Mouse (Mus musculus) midbrain, embryonic 12.5 days (tissue): Measurements from ENCODE around the gene Gm44511. TPM values are rescaled to one million over a fixed set of nuclear protein-coding genes. Genes with fewer than 3 reads are reported as not detected.
"Not testable (repeated sequence)": the region's sequence is repeated elsewhere in the genome, so short reads cannot be mapped to it uniquely, and the experiment has no call there.

Experiments
- ATAC-seq: fragments of 200-750 bp; cut with Nextera tagmentation; 2 replicates; pipeline ENCODE4 v1.8.0; 2017; ENCODE audit warnings: low read depth, moderate TSS enrichment, moderate library complexity; ENCODE audit not compliant: low FRiP score
- H3K27ac ChIP-seq: fragments of 300-500 bp; sonication (generic); replicated peaks from 2 replicates; pipeline ENCODE4 v1.5.1; 2016; ENCODE audit warnings: mild to moderate bottlenecking
- H3K27me3 ChIP-seq: fragments of 300-500 bp; sonication (generic); 2 replicates; pipeline ENCODE4 v1.6.1; 2016; ENCODE audit warnings: mild to moderate bottlenecking
- H3K36me3 ChIP-seq: fragments of 300-500 bp; sonication (generic); 2 replicates; pipeline ENCODE4 v1.6.1; 2016
- H3K4me1 ChIP-seq: fragments of 300-500 bp; sonication (generic); 2 replicates; pipeline ENCODE4 v1.6.1; 2016
- H3K4me2 ChIP-seq: fragments of 300-500 bp; sonication (generic); replicated peaks from 2 replicates; pipeline ENCODE4 v1.6.1; 2016; ENCODE audit warnings: mild to moderate bottlenecking, moderate library complexity
- H3K4me3 ChIP-seq: fragments of 300-500 bp; sonication (generic); 2 replicates; pipeline ENCODE4 v1.5.1; 2016; ENCODE audit warnings: mild to moderate bottlenecking
- H3K9ac ChIP-seq: fragments of 300-500 bp; sonication (generic); replicated peaks from 2 replicates; pipeline ENCODE4 v1.6.1; 2016; ENCODE audit warnings: mild to moderate bottlenecking, moderate library complexity
- H3K9me3 ChIP-seq: fragments of 300-500 bp; sonication (generic); 2 replicates; pipeline ENCODE4 v1.6.1; 2016; ENCODE audit warnings: mild to moderate bottlenecking
- WGBS: fragments of 180-500 bp; shearing (Covaris S2); methylation state at CpG from one replicate; pipeline ENCODE4 v1.1.7; 2016; 5-methylcytosine and 5-hydroxymethylcytosine counted together
- polyA plus RNA-seq: library from polyadenylated mRNA; unstranded; fragments of >200 nt; fragmentation: Nextera tagmentation; extraction: Ambion mirVana; gene quantifications from 2 replicates; pipeline ENCODE4 v1.2.1, GENCODE M21; 2016

Gm44511 gene
- polyA plus RNA-seq, 1 experiment from 2014 or later, result not detected

DNA sequence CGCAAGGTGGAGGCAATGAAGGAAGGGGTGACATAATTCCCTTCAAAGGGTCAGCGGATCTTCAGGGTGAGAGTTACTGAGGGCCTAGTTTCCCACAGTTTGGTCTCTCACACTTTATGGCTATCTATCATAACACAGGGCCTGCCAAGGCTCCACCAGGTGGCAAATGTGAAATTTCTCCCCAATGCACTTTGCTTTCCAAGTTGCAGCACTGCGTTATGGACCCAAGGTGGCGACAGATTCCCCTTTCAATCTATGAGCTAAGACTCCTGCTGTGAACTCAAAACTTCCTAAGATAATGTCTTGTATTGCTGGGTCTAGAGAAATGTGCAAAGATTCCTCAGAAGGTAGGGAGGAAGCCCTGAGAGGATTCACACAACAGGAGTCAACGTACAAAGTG is 17.6 kb downstream of the Gm44511 start:
- Histone ChIP-seq H3K36me3 (no peaks in the 10 kb centered on the region), H3K4me3 (no peak overlapping the region), H3K9me3 (no peaks in the 10 kb centered on the region), H3K27ac (no peak overlapping the region), H3K9ac (no peak overlapping the region), H3K27me3 (no peaks in the 10 kb centered on the region), H3K4me1 (no peaks in the 10 kb centered on the region), H3K4me2 (no peak overlapping the region)
- no peak for ATAC-seq
- WGBS, result 90% methylated on average over 5 of the region's 5 CpGs

DNA sequence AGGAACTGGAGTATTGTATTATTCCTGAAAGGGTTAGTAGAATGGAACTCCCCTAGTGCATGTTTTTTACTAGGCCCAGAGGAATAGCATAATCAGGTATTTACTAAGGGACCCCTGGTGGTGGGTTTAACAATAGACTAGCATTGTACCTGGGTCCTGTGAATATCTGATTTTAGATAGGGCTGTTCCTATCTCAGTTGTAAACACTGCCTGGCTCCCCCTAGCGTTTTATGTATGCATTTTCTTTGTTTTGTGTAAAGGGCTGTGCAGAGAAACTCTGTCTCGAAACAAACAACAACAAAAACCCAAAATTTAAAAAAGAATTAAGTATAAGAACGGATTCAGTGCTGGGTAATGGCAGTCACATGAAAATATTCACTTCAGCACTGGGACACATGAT is 19.1 kb downstream of the Gm44511 start:
- no peak for ATAC-seq
- no peak overlapping the region for H3K27ac ChIP-seq
- WGBS, result 73% methylated on average over 3 of the region's 3 CpGs

DNA sequence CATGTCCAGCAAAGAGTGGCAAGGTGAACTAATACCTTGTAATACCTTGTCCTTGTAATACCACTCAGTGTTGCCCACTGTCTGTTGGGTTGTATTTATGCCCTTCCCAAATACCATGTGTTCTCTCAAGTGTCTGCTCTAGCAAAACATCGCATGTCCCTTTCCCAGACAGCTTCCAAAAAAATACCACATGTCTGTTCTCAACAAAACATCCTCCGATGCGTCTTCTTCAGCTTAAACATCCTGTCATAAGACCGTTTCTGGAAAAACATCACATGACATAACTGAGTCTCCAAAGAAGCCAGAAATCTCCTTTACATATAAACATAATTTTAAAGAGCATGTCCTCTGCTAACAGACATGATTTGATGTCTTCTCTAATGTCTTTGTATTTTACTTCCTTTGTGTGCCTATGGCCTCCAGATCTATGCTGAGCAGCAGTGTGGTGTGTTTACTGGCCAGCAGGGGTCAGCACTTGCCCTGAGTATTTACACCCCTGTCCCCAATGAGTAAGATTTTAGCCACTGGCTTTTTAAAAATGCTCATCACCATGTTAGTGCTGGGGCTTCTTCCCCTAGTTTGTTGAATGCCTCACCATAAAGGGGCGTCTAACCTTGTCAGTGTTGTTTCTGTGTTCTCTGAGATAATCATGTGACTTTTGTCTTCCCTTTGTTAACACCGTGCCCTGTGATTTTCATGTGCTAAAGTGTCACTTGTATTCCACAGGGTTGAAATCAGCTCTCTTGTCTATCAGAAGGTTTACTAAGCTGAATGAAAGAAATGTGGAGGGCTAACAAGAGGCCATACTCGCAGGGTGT is 21.1 kb downstream of the Gm44511 start:
- 65% methylated on average over 7 of the region's 7 CpGs for WGBS
- not testable (repeated sequence) for H3K4me1 ChIP-seq, H3K9me3 ChIP-seq, H3K9ac ChIP-seq, H3K4me3 ChIP-seq, H3K27me3 ChIP-seq, H3K36me3 ChIP-seq, H3K4me2 ChIP-seq
- peak overlapping the region; percentile 36; the same call in 1 of the 2 replicates for H3K27ac ChIP-seq
- ATAC-seq, result peak; percentile 28

More for the DNA sequence above, 19.1 kb downstream of the Gm44511 start:
- Histone ChIP-seq H3K4me1 (0 out of 2 replicates have a peak, but pooled peaks cover 3% of the 10 kb centered on the region), H3K9ac (no peak overlapping the region), H3K9me3 (no peaks in the 10 kb centered on the region), H3K4me2 (no peak overlapping the region), H3K27me3 (no peaks in the 10 kb centered on the region), H3K36me3 (no peaks in the 10 kb centered on the region), H3K4me3 (no peak overlapping the region)

DNA sequence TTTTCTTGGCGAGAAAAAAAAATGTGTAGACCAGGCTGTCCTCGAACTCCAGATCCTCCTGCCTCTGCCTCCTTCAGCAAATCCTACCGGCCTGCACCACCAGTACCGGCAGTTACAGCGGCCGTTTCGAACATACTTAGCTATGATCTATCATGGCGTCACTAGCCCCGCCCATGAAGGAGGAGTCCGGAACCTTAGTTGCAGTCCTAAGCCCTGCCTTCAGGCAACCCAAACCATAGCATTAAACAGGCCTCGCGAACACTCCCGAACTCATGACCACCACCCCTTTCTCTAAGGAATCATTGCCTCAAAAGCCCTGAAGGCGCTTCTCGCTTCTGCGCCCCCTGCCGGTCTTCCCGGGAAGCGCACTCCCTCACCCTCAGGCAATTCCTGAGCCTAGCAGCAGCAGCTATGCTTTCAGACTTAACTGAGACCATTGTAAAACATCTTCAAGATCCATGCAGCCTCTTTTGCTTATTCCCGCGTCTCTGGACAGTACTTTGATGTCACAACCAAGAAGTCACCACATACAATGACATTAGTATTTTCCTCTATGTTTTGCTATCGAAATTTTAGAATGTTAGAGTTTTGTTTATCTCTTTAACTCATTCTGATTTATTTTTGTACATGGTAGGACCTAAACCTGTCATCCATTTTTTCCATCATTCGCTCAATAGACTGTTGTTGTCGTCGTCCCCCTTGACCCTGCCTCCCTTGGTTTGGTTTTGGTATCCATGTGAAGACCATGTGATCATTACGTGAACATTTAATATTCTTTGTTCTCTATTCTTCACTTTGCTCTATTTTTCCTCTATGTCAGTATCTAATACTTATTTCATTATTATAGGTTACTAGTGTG is 22.9 kb downstream of the Gm44511 start:
- peak overlapping the region; percentile 48 for H3K4me3 ChIP-seq
- no peaks in the 10 kb centered on the region for H3K36me3 ChIP-seq
- H3K9me3 ChIP-seq, result no peaks in the 10 kb centered on the region
- H3K4me1 ChIP-seq, result peaks cover 5% of the 10 kb centered on the region
- H3K9ac ChIP-seq, result no peak overlapping the region; the same call in 1 of the 2 replicates
- H3K27me3 ChIP-seq, result no peaks in the 10 kb centered on the region
- 6% methylated on average over 26 of the region's 26 CpGs for WGBS
- H3K27ac ChIP-seq, result peak overlapping the region; percentile 75; the same call in 1 of the 2 replicates
- ATAC-seq, result peak; percentile 93
- H3K4me2 ChIP-seq, result peak overlapping the region; percentile 55

DNA sequence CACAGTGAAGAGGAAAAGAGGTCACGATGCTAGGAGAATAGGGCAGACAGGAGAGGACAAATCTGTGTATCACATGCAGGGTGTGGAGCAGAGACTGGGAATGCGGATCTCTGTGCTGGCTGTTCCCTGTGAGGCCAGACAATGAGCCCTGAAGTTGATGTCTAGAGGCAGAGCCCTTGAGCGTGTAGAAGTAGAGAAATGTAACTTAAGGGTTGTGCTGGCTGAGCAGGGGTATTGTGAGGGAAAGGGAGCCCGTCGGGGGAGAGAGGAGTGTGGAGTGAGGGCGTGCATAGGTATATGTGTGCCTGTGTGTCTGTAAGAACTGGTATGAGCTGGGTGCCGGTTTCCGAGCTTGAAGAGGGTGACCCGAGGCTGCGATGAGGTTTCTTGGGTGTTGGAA is 23.6 kb downstream of the Gm44511 start:
- WGBS, result 6% methylated on average over 10 of the region's 10 CpGs
- H3K4me3 ChIP-seq, result peak overlapping the region; percentile 48
- peak; percentile 48 for ATAC-seq

DNA sequence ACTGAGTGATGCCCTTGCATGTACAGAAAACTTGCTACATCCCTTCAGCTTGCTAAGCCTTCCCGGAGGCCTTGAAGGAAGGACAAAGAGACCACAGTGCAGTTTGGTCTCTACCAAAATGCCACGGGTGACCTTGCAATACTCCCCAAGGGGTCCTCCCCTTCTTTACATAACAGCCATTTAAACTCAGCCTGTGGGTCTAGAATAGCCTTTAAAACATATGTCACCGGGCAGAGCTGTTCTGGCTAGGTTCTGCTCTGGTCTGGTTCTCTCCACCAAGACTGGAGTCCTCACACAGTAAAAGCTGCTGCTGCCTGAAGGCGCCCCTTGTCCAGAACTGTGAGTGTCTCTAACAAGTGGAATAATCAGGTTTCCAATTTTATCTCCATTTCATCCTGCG is 25.4 kb downstream of the Gm44511 start:
- WGBS, result 88% methylated on average over 5 of the region's 5 CpGs
- H3K9ac ChIP-seq, result not testable (repeated sequence)

More for the DNA sequence above, 23.6 kb downstream of the Gm44511 start:
- peaks cover 11% of the 10 kb centered on the region for H3K4me1 ChIP-seq
- H3K27ac ChIP-seq, result peak overlapping the region; percentile 75
- H3K36me3 ChIP-seq, result no peaks in the 10 kb centered on the region
- peak overlapping the region; percentile 55 for H3K4me2 ChIP-seq
- no peaks in the 10 kb centered on the region for H3K9me3 ChIP-seq
- H3K27me3 ChIP-seq, result no peaks in the 10 kb centered on the region
- peak overlapping the region; percentile 54; the same call in 1 of the 2 replicates for H3K9ac ChIP-seq

DNA sequence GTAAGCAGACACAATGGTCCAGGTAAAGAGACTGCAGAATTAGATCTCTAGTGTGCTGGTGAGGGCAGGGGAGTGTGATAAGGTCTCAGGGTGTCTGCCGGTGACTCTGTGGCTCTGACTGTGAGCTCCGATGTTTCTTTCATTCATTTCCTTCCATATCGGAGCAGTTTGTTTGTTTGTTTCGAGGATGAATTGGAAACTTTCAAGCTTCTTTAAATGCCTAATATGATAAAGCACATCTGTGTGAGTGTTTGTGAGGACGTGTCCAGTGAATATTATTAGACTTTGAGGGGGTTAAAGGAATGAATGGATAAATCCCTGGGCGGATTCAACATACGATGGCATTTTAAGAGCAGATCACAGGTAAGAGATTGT is 26.2 kb downstream of the Gm44511 start:
- H3K9me3 ChIP-seq, result no peaks in the 10 kb centered on the region
- WGBS, result 28% methylated on average over 7 of the region's 7 CpGs
- peaks cover 12% of the 10 kb centered on the region for H3K4me1 ChIP-seq
- H3K27ac ChIP-seq, result peak overlapping the region; percentile 60
- peak overlapping the region; percentile 61 for H3K4me3 ChIP-seq
- H3K36me3 ChIP-seq, result no peaks in the 10 kb centered on the region
- peak overlapping the region; percentile 56 for H3K4me2 ChIP-seq
- H3K9ac ChIP-seq, result peak overlapping the region; percentile 41
- no peak for ATAC-seq
- H3K27me3 ChIP-seq, result no peaks in the 10 kb centered on the region

More for the DNA sequence above, 25.4 kb downstream of the Gm44511 start:
- H3K27ac ChIP-seq, H3K36me3 ChIP-seq, H3K9me3 ChIP-seq, H3K27me3 ChIP-seq, H3K4me3 ChIP-seq, ATAC-seq, H3K4me2 ChIP-seq: not testable (repeated sequence)
- peaks cover 12% of the 10 kb centered on the region for H3K4me1 ChIP-seq

DNA sequence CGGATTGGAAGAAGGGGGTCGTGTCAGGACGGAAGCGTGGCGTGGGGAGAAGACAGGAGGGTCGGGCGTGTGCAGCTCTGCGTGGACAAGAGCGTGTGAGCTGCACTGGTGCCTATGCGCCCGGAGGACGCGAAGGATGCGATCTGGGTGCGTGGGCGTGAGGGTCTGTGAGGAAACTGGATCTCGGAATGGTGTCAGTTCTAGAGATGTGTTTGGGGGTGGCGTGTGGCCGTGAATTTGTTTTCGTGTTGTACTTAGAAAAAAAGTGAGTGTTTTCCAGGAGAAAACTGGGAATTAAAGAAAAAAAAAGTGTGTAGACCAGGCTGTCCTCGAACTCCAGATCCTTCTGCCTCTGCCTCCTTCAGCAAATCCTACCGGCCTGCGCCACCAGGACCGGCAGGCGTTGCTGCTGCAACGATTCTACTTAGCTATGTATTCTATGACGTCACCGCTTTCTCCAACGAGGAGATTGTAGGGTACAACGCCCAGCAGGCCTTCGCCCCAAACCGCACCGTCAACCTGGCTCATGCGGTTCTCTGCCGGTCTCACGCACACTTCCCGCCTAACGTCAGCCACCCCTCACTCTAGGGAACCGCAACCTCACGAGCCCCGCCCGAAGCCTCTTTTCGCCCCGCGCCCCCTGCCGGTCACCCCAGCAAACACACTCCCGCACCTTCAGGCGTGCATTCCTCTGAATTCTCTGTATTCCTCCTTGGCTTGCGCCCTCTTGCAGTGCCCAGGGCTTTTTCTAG is 26.8 kb downstream of the Gm44511 start:
- WGBS, result under 1% methylated on average over 49 of the region's 49 CpGs
- Histone ChIP-seq H3K27ac (peak overlapping the region; percentile 72), H3K9ac (peak overlapping the region; percentile 62), H3K4me2 (peak overlapping the region; percentile 56), H3K4me3 (peak overlapping the region; percentile 61), H3K4me1 (peaks cover 12% of the 10 kb centered on the region)
- H3K9me3 ChIP-seq, H3K27me3 ChIP-seq, H3K36me3 ChIP-seq: not testable (repeated sequence)
- ATAC-seq, result peak; percentile 74

DNA sequence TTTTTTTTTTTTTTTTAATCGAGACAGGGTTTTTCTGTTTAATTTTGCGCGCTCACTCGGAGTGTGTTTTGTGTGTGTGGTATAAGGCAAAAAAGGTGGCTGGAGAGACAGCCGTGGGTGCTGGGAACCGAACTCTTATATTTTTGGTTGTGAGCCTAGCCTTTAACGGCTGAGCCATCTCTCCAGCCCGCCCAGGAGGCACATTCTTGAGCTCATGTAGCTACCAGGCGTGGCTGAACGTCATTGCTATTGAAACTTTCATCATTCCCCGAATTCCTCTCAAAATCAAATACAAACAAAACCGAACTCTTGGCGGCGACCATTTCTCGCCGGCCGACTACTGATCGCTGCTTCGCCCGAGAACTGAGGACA is 27.4 kb downstream of the Gm44511 start:
- H3K9me3 ChIP-seq, H3K36me3 ChIP-seq, H3K27me3 ChIP-seq: not testable (repeated sequence)
- under 1% methylated on average over 20 of the region's 20 CpGs for WGBS
- peak; percentile 13; the same call in 1 of the 2 replicates for ATAC-seq
- peak overlapping the region; percentile 62 for H3K9ac ChIP-seq
- peak overlapping the region; percentile 61 for H3K4me3 ChIP-seq
- H3K27ac ChIP-seq, result peak overlapping the region; percentile 72
- peak overlapping the region; percentile 56 for H3K4me2 ChIP-seq
- peaks cover 12% of the 10 kb centered on the region for H3K4me1 ChIP-seq

DNA sequence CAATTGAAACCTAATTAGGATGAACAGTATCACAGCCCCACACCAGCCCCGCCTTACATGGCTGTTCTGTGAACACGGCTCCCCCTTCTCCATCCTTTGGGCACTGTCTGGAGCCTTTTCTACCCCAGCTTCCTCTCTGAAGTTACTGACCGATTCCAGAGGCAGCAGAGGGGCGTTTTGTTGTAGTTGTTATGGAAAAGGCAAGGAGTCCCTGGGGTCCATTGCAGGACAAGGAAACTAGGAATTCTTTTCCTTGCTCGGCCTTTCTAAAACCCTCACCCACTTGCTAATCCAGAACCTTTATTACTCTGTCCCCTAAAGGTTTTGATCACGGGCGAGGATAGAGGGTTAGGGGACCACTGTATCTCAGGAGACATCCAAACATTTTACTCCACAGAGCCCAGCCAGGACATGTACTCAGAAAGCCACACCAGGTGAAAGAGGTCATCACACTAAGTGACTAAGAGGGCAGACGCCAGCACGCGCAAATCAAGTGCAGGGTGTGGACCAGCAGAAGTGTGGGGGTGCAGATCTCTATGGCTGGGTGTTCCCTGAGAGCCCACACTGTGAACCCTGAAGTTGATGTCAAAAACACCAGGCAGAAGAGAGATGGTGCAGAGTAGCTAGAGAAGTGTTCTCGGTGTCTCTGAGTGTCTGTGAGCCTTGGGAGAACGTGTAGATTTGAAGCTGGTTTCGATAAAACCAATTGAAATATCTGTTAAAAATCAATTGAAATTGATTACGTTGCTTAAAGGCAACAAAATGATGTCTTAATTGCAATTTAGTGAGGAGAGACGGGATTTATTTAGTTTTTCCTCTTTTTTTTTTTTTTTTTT is 28.0 kb downstream of the Gm44511 start:
- Histone ChIP-seq H3K27me3 (no peaks in the 10 kb centered on the region), H3K4me3 (peak overlapping the region; percentile 61), H3K4me2 (peak overlapping the region; percentile 56), H3K9me3 (no peaks in the 10 kb centered on the region), H3K9ac (peak overlapping the region; percentile 43), H3K36me3 (no peaks in the 10 kb centered on the region), H3K4me1 (peaks cover 12% of the 10 kb centered on the region), H3K27ac (no peak overlapping the region)
- 12% methylated on average over 15 of the region's 15 CpGs for WGBS
- ATAC-seq, result no peak
